Mouse (Mus musculus): ENCODE data around the gene Aff3. TPM values are rescaled to one million over a fixed set of nuclear protein-coding genes. Genes with fewer than 3 reads are reported as not detected.

The Aff3 gene
- total RNA-seq, 1 experiment from 2014 or later: 22.8 TPM

DNA sequence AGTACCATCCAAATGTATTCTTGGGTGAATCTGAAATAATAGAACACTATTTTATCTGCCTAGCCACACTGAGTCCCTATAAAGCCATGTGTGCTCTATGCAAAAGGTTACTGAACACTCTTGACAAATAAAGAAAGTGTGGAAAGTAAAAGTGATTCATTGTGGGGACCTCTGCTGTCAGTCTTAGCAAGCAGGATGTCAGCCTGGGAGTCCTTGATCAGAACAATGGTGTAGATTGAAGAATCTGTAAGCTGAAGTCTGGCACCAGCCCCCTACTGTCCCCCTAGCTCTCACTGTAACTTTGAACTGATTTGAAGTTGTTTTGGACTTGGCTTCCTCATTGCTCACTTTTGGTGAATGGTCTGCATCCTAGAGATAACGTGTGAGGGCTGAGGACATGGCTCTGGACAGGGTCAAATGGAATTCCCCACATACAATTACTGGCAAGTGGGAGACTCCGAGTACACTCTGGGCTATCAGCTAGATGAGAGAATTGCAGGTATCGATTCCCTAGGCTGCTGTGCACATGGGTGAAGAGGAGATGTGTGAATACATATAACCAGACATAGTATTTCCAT, 2.0 kb downstream of the Aff3 start:
- ATAC-seq (replicated peaks; ENCODE audit: insufficient number of reproducible peaks, low FRiP score, low TSS enrichment, poor library complexity, severe bottlenecking): no peak

DNA sequence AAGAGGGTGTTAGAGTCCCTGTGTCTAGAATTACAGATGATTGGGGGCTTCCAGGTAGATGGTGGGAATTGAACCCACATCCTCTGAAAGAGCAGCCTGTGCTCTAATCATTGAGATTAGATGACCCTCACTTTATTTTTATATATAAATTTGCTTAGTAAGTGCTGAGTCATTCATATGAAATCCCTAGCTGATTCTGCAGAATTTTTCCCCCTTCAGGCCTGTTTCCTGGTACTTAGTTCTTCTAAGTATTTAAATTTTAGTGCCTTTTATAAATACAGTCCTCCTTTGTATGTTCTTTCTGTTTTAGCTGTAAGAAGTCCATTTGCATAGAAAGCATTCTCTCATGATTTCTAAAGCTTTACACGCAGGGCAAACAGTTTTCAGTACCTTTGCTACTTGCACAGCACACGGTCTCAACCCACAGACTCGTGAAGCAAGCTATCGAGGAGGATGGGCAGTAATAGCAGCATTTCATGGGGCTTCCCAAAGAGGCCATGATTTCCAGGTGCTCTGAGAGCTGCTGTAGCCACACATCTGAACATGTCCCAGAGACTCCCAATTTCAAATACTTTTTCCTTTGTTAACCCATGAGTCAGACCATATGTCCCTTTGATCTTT, 5.7 kb downstream of the Aff3 start:
- no peak for ATAC-seq (replicated peaks; ENCODE audit: insufficient number of reproducible peaks, low FRiP score, low TSS enrichment, poor library complexity, severe bottlenecking)

- ATAC-seq (replicated peaks; ENCODE audit: insufficient number of reproducible peaks, low FRiP score, low TSS enrichment, poor library complexity, severe bottlenecking): no peak
Observed at GRCm38 (mm10) chr1:38658376-38658775, 6.4 kb downstream of the Aff3 start.

DNA sequence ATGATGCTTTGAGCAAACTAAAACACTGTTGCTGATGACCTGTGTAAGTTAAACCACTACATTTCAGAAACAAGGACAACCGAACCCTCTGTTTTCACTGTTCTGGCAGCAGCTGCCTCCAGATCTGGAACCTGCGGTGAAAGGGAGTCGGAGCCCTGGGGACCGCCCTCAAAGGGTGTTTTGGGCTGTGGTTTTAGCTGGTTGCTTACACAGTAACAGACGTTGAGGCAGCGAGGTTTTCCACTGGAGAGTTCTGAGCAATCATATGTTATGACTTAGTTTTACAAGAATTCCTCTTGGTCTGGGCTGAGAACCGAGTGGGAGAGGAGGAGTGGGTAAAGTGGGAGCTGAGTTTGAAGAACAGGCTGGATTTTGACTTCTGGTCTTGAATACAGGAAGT, 7.1 kb downstream of the Aff3 start:
- no peak for ATAC-seq (replicated peaks; ENCODE audit: insufficient number of reproducible peaks, low FRiP score, low TSS enrichment, poor library complexity, severe bottlenecking)

DNA sequence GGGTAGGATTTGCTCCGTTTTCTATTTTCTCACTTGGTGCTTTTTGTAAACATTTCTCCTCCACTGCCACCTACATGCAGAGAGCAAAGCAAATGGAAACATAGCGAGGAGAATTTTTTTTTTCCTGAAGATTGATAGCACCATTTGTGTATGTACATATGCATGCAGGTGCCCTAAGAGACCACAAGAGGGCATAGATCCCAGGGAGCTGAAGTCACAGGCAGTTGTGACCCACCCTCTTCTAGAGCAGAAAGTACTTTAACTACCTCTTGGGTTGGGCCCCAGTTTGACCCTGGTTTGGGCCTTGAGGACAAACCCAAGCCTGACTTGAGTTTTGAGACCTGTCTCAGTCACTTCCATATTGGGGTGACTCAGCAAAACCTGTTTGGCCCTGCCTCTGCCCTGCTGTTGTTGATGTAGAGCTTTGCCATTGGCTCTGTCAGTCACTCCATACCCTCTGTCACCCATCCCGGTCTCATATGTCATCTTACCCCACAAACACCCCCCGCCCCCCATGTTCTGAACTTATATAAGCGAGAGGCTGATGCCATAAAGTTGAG, 9.7 kb downstream of the Aff3 start:
- ATAC-seq (replicated peaks; ENCODE audit: insufficient number of reproducible peaks, low FRiP score, low TSS enrichment, poor library complexity, severe bottlenecking): no peak

DNA sequence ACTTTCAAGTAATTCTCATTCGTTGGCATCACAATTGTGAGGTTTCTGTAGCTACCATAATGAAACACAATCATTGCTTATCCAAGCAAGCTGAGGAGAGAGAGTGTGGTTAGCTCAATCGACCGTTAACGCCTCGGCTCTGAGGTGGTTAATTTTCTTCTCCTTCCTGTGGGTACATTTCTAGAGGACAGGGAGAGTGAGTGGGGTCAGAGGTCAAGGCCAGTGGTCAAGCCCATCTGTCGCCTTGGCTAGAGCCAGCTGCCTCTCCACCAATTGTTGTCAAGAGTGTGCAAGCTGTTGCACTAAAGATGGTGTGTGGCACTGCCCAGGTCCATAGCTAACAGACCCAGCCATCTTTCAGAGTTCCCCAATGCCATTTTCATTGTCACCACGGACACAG, 14.7 kb downstream of the Aff3 start:
- ATAC-seq (replicated peaks; ENCODE audit: insufficient number of reproducible peaks, low FRiP score, low TSS enrichment, poor library complexity, severe bottlenecking): no peak

- no peak for ATAC-seq (replicated peaks; ENCODE audit: insufficient number of reproducible peaks, low FRiP score, low TSS enrichment, poor library complexity, severe bottlenecking)
Observed at GRCm38 (mm10) chr1:38649174-38649573, 15.6 kb downstream of the Aff3 start.

- no peak for ATAC-seq (replicated peaks; ENCODE audit: insufficient number of reproducible peaks, low FRiP score, low TSS enrichment, poor library complexity, severe bottlenecking)
Observed at GRCm38 (mm10) chr1:38642288-38642687, 22.5 kb downstream of the Aff3 start.

DNA sequence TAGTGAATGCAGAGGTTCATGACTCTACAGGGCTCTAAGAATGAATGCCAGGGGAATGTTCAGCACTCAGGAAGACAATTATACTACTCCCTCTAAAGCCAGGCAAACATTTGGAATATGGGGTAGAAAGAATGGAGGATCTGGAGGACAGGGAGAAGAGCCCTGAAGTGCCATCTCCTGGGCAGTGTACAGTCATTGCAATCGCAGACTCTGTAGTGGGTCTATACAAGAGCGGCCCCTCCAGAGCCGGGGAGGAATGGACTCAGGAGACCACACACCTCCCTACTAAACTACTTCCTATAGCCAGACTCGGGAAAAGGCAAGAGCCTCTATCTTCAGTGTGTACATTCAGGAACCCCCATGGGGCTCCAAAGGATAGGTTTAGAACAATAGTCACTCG, 25.1 kb downstream of the Aff3 start:
- ATAC-seq (replicated peaks; ENCODE audit: insufficient number of reproducible peaks, low FRiP score, low TSS enrichment, poor library complexity, severe bottlenecking): no peak

- no peak for ATAC-seq (replicated peaks; ENCODE audit: insufficient number of reproducible peaks, low FRiP score, low TSS enrichment, poor library complexity, severe bottlenecking)
Observed at GRCm38 (mm10) chr1:38635596-38635995, 29.2 kb downstream of the Aff3 start.

- no peak for ATAC-seq (replicated peaks; ENCODE audit: insufficient number of reproducible peaks, low FRiP score, low TSS enrichment, poor library complexity, severe bottlenecking)
Observed at GRCm38 (mm10) chr1:38634081-38634480, 30.7 kb downstream of the Aff3 start.

- no peak for ATAC-seq (replicated peaks; ENCODE audit: insufficient number of reproducible peaks, low FRiP score, low TSS enrichment, poor library complexity, severe bottlenecking)
Observed at GRCm38 (mm10) chr1:38632461-38633180, 32.1 kb downstream of the Aff3 start.

- no peak for ATAC-seq (replicated peaks; ENCODE audit: insufficient number of reproducible peaks, low FRiP score, low TSS enrichment, poor library complexity, severe bottlenecking)
Observed at GRCm38 (mm10) chr1:38631501-38632279, 33.1 kb downstream of the Aff3 start.

DNA sequence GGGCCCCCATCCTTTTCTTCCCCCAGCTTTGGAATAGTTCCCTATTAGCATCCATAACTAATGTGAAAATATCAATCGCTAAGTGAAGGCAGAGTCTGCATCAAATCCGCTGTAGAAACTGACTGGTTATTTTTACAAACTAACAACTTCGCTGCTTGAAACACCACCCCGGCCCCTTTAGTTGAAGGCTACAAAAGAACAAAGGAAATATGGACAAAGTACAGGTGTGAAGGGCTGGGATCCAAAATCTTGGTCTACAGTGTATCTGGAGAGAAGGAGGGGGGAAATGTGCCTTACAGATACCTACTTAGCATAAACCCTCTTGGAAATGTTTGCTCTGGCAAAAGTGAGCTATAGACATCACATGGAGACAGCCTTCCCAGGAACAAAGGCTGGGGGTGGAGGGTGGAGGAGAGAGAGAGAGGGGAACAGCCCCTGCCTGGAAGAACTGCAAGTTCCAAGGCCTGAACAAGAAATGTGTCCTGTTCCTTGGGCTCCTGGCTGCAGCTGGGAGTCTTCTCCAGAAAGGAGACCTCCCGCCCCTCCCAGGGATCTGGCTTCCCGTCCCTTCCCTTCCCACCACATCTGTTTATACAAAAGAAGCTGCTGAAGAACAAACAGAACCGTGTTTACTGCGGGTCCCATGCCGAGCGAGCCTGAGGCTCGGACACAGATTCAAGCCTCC, 35.7 kb downstream of the Aff3 start:
- ATAC-seq (replicated peaks; ENCODE audit: insufficient number of reproducible peaks, low FRiP score, low TSS enrichment, poor library complexity, severe bottlenecking): no peak

DNA sequence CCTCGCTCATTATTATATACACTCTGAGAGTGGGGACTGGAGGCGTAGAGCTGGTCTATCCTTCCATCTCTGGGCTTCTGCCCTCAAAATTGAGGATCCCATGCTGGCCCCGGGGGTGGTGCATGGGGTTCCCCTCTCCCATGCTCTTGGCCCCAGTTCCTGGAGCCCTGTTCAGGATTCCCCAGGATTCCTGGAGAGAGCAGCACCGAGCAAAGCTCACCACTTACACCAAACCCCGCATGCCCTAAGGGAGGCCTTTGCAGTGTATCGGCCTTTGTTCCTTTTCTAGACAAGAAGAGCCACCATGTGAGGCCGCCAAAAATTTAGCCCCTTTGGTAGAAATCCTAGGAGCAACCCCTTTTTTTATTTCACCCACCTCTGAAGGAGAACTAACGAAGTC, 36.3 kb downstream of the Aff3 start:
- ATAC-seq (replicated peaks; ENCODE audit: insufficient number of reproducible peaks, low FRiP score, low TSS enrichment, poor library complexity, severe bottlenecking): no peak

GRCm38 (mm10) chr1:38627683-38628361, 36.9 kb downstream of the Aff3 start:
- ATAC-seq (replicated peaks; ENCODE audit: insufficient number of reproducible peaks, low FRiP score, low TSS enrichment, poor library complexity, severe bottlenecking): no peak

GRCm38 (mm10) chr1:38626739-38627661, 37.8 kb downstream of the Aff3 start:
- ATAC-seq (replicated peaks; ENCODE audit: insufficient number of reproducible peaks, low FRiP score, low TSS enrichment, poor library complexity, severe bottlenecking): no peak
